Mouse (Mus musculus) forebrain, embryonic 10.5 days (tissue): ENCODE measurements at regions not wholly inside any gene's neighbourhood (a gene's known extent, or its start where the extent isn't known, plus 50 kb on each side); places are given as distances from the start of the nearest gene placed in this dataset.

Experiments used
- DNase-seq: peaks from one replicate; pipeline ENCODE4 v3.0.0-alpha.2; 2017; ENCODE audit warnings: low spot score; ENCODE audit errors: extremely low spot score
- H3K27ac ChIP-seq: fragments of 300-500 bp; sonication (generic); 2 replicates; pipeline ENCODE4 v1.5.1; 2016; ENCODE audit warnings: mild to moderate bottlenecking
- H3K27me3 ChIP-seq: fragments of 300-500 bp; sonication (generic); 2 replicates; pipeline ENCODE4 v1.6.1; 2016; ENCODE audit warnings: mild to moderate bottlenecking; ENCODE audit not compliant: poor library complexity, severe bottlenecking
- H3K36me3 ChIP-seq: fragments of 300-500 bp; sonication (generic); replicated peaks from 2 replicates; pipeline ENCODE4 v1.6.1; 2016; ENCODE audit warnings: mild to moderate bottlenecking, moderate library complexity
- H3K4me1 ChIP-seq: fragments of 300-500 bp; sonication (generic); 2 replicates; pipeline ENCODE4 v1.6.1; 2016
- H3K4me3 ChIP-seq: fragments of 300-500 bp; sonication (generic); 2 replicates; pipeline ENCODE4 v1.5.1; 2016; ENCODE audit warnings: mild to moderate bottlenecking, moderate library complexity
- H3K9me3 ChIP-seq: fragments of 300-500 bp; sonication (generic); 2 replicates; pipeline ENCODE4 v1.6.1; 2016; ENCODE audit warnings: mild to moderate bottlenecking, moderate library complexity
- WGBS: fragments of 180-500 bp; shearing (Covaris S2); methylation state at CpG from one replicate; pipeline ENCODE4 v1.1.7; 2016; 5-methylcytosine and 5-hydroxymethylcytosine counted together

DNA sequence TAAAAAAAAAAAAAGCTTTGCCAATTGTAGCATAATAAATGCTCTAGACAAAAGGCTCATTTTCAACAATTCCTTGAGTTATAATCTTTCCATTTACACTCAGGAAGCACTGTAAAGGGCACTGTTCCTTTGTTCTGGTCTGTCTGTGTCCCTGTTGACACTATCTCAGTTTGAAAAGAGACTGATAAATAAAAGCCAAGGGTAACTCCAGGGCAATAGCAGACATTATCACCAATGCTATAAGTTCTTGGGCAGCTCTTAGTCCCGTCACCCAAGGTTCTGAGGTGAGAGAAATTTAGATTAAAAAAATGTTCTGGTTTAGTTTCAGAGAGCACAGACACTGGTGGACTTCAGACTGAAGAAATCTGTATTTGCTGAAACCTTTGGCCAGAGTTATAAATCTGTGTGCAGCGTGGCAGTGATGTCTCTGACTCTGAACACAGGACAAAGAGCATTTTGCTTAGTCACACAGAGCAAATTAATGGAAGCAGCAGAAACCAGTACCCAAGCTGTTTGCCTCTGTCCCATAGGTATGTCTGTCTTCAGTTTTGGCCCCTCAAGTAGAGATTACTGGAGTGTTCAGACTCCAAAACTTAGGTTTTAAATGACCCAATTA, 57.6 kb upstream of the Apob start:
- H3K9me3 ChIP-seq = no peaks in the 10 kb centered on the region
- DNase-seq = no peak
- no peaks in the 10 kb centered on the region for H3K4me1 ChIP-seq
- no peak overlapping the region for H3K27ac ChIP-seq
- H3K36me3 ChIP-seq = no peaks in the 10 kb centered on the region
- H3K4me3 ChIP-seq = no peak overlapping the region
- no peaks in the 10 kb centered on the region for H3K27me3 ChIP-seq
- 85% methylated on average over 2 of the region's 2 CpGs for WGBS

DNA sequence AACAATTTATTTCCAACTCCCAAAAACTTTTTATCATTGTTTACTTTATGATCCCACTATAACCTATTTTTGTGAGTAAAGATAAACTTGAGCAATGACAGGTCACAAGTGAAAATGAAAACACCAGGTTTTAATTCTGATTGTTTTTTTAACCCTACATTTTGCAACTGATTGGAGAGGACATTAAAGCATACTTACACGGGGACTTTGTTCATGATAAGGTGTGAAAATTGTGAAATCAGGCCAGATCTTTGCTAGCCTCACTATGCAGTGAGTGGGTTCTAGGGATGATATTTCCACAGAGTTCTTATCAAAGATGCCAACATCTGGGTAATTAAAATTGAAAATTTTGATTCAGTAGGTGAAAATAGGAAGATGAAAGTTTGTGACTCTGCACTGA, 56.6 kb upstream of the Apob start:
- H3K9me3 ChIP-seq = no peaks in the 10 kb centered on the region
- no peaks in the 10 kb centered on the region for H3K27me3 ChIP-seq
- WGBS = 84% methylated on average over 1 of the region's 1 CpGs
- no peak overlapping the region for H3K27ac ChIP-seq
- H3K4me3 ChIP-seq = no peak overlapping the region
- DNase-seq = no peak
- no peaks in the 10 kb centered on the region for H3K4me1 ChIP-seq
- no peaks in the 10 kb centered on the region for H3K36me3 ChIP-seq
